Mouse (Mus musculus) stomach, postnatal 0 days (tissue): ENCODE measurements around the gene Plcb1. TPM values are rescaled to one million over a fixed set of nuclear protein-coding genes. Genes with fewer than 3 reads are reported as not detected.

Experiments used
- ATAC-seq: fragments of 200-750 bp; cut with Nextera tagmentation; 2 replicates; pipeline ENCODE4 v1.8.0; 2017; ENCODE audit not compliant: low FRiP score, low TSS enrichment
- DNase-seq: peaks from one replicate; pipeline ENCODE4 v3.0.0-alpha.2; 2016; ENCODE audit warnings: low spot score
- H3K27ac ChIP-seq: fragments of 300-500 bp; sonication (generic); replicated peaks from 2 replicates; pipeline ENCODE4 v1.5.1; 2014; ENCODE audit warnings: mild to moderate bottlenecking, control low read depth
- H3K27me3 ChIP-seq: fragments of 300-500 bp; sonication (generic); 2 replicates; pipeline ENCODE4 v1.6.1; 2014; ENCODE audit warnings: low read length; ENCODE audit not compliant: control insufficient read depth, insufficient read depth
- H3K36me3 ChIP-seq: fragments of 300-500 bp; sonication (generic); 2 replicates; pipeline ENCODE4 v1.6.1; 2014; ENCODE audit warnings: low read length, mixed read lengths; ENCODE audit not compliant: control insufficient read depth, insufficient read depth
- H3K4me1 ChIP-seq: fragments of 300-500 bp; sonication (generic); replicated peaks from 2 replicates; pipeline ENCODE4 v1.6.1; 2014; ENCODE audit warnings: antibody characterized with exemption; ENCODE audit not compliant: control insufficient read depth, insufficient read depth
- H3K4me2 ChIP-seq: fragments of 300-500 bp; sonication (generic); replicated peaks from 2 replicates; pipeline ENCODE4 v1.6.1; 2014; ENCODE audit warnings: low read depth, mild to moderate bottlenecking, control low read depth, moderate library complexity
- H3K4me3 ChIP-seq: fragments of 300-500 bp; sonication (generic); 2 replicates; pipeline ENCODE4 v1.5.1; 2014; ENCODE audit warnings: low read depth, low read length, control low read depth
- H3K9ac ChIP-seq: fragments of 300-500 bp; sonication (generic); 2 replicates; pipeline ENCODE4 v1.6.1; 2014; ENCODE audit warnings: mild to moderate bottlenecking, low read length, control low read depth, mixed read lengths
- H3K9me3 ChIP-seq: fragments of 300-500 bp; sonication (generic); 2 replicates; pipeline ENCODE4 v1.6.1; 2016; ENCODE audit warnings: low read length; ENCODE audit not compliant: control insufficient read depth
- CTCF ChIP-seq: IDR thresholded peaks from 2 replicates; pipeline ENCODE4 v1.5.1; 2016; ENCODE audit warnings: antibody characterized with exemption, low read depth, mild to moderate bottlenecking, moderate library complexity
- EP300 ChIP-seq: optimal IDR thresholded peaks from 2 replicates; pipeline ENCODE3; 2016; ENCODE audit warnings: antibody characterized with exemption
- WGBS: fragments of 180-500 bp; shearing (Covaris S2); extraction: QIAGEN DNeasy Blood & Tissue Kit; methylation state at CpG from one replicate; pipeline ENCODE4 v1.1.7; 2014; 5-methylcytosine and 5-hydroxymethylcytosine counted together
- polyA plus RNA-seq: library from polyadenylated mRNA; unstranded; fragments of >200 nt; fragmentation: Nextera tagmentation; extraction: Ambion mirVana; gene quantifications from 2 replicates; pipeline ENCODE4 v1.2.1, GENCODE M21; 2015

Gene Plcb1
- polyA plus RNA-seq, 1 experiment from 2014 or later = 7.0 TPM

- Histone ChIP-seq H3K9ac (no peak overlapping the region), H3K4me2 (no peak overlapping the region), H3K27ac (no peak overlapping the region), H3K27me3 (no peaks in the 10 kb centered on the region), H3K4me1 (no peaks in the 10 kb centered on the region), H3K4me3 (no peak overlapping the region), H3K9me3 (no peaks in the 10 kb centered on the region), H3K36me3 (no peaks in the 10 kb centered on the region)
- 81% methylated on average over 6 of the region's 6 CpGs for WGBS
- no peak for DNase-seq
- TF ChIP-seq CTCF (no peak), EP300 (no peak)
- ATAC-seq = no peak
Measured at GRCm38 (mm10) chr2:135187659-135188058, 401.8 kb downstream of the Plcb1 start.

DNA sequence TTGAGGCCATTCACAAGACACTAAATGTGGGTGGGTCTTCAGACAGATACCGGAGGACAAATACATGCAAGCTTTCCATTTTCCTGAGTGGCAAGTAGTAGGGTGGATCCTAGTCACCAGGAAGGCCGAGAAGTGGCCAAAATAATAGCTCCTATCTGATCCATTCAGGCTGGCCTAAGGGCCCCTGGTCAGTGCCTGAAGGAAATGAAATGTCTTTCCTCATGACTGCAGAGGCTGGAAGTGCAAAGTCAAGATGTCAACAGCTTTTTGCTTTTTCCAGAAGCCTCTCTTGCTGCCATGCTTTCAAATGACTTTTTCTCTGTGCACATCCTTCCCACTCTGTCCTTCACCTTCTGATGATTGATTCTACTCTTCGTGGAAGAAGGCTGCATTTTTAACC is 415.0 kb downstream of the Plcb1 start:
- Histone ChIP-seq H3K27me3 (no peaks in the 10 kb centered on the region), H3K27ac (no peak overlapping the region), H3K4me2 (no peak overlapping the region), H3K9me3 (no peaks in the 10 kb centered on the region), H3K36me3 (no peaks in the 10 kb centered on the region), H3K4me3 (no peak overlapping the region), H3K4me1 (no peaks in the 10 kb centered on the region), H3K9ac (no peak overlapping the region)
- DNase-seq (no peak), ATAC-seq (no peak)
- no peak for TF ChIP-seq EP300
- no peak for TF ChIP-seq CTCF
- WGBS = 79% methylated on average over 3 of the region's 3 CpGs

DNA sequence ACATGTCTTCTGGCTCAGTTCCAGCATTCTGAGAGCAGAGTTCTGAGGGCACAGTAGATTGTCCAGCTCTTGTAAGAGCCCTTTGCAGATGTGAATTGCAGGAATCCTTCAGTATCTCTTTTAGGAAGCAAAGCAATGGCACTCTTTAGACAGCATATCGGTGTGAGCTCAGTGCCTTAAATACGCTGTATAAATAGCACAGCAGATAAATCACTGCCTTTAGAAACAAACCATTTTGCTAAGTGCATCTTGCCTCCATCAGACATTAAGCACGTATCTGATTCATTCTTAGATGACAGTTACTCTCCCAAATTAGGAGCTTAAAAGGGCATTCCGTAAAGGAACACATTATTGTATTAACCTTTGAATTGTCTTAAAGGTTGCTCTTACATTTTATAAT is 416.5 kb downstream of the Plcb1 start:
- no peak overlapping the region; the same call in 1 of the 2 replicates for H3K27ac ChIP-seq
- TF ChIP-seq EP300 (no peak), CTCF (no peak)
- no peak for ATAC-seq
- 48% methylated on average over 4 of the region's 4 CpGs for WGBS
- DNase-seq = no peak
- no peak overlapping the region for H3K4me3 ChIP-seq
- no peaks in the 10 kb centered on the region for H3K36me3 ChIP-seq
- no peaks in the 10 kb centered on the region for H3K9me3 ChIP-seq
- H3K4me1 ChIP-seq = no peaks in the 10 kb centered on the region
- H3K27me3 ChIP-seq = no peaks in the 10 kb centered on the region
- no peak overlapping the region for H3K4me2 ChIP-seq
- H3K9ac ChIP-seq = no peak overlapping the region

DNA sequence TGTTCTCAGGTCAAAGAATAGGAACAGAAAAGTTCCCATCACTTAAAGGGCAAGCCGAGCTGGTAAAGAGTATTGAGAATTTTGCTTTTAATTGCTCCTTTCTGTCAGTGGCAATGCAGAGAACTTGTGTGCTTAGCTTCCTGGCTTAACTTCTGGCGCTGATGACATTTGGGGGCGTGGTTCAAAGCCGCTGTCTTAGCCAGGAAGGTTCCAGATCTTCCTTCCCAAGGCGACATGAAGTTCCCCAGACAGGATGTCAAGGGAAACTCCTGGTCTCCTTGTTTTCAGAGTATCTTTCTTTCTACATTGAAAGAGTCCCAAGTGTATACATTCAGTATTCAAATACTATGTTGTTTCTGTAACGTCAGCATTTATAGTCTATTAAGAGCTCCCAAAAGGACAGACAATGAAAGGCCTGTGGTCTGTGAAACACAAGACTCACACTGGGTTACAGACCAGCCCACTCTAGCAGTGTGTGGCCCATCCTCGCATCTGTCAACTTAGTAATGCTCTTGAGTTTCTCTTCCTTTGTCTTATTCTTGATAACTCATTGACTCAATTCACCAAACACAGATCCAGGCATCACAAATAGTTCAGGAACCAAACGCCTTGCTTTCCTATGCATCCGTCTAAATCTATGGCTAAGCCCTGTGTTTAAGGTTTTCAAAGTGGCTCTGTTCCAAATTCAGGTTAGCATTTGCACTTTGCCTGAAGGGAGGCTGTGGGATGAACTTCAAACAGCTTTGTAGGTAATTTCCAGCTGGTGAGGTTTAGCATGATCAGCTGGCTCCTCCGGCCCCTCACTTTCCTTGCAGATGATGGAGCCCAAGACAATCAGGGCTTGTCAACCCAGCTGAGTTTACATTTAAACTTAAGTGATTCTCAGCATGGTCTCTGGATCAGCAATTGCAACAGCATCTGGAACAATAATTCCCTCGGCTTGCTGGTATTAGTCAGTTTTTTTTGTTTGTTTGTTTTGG is 418.6 kb downstream of the Plcb1 start:
- H3K27me3 ChIP-seq = no peaks in the 10 kb centered on the region
- H3K4me3 ChIP-seq = no peak overlapping the region
- H3K9ac ChIP-seq = no peak overlapping the region
- H3K27ac ChIP-seq = no peak overlapping the region
- H3K4me2 ChIP-seq = no peak overlapping the region
- WGBS = 70% methylated on average over 11 of the region's 11 CpGs
- ATAC-seq = no peak
- no peaks in the 10 kb centered on the region for H3K36me3 ChIP-seq
- TF ChIP-seq EP300 (no peak), CTCF (no peak)
- H3K9me3 ChIP-seq = no peaks in the 10 kb centered on the region
- no peak for DNase-seq
- no peaks in the 10 kb centered on the region for H3K4me1 ChIP-seq

- TF ChIP-seq EP300 (no peak), CTCF (no peak)
- Histone ChIP-seq H3K4me3 (no peak overlapping the region), H3K9ac (no peak overlapping the region), H3K4me2 (no peak overlapping the region), H3K27ac (no peak overlapping the region), H3K36me3 (no peaks in the 10 kb centered on the region), H3K27me3 (no peaks in the 10 kb centered on the region), H3K4me1 (no peaks in the 10 kb centered on the region), H3K9me3 (no peaks in the 10 kb centered on the region)
- ATAC-seq = no peak
- no peak for DNase-seq
- WGBS = 81% methylated on average over 1 of the region's 1 CpGs
Measured at GRCm38 (mm10) chr2:135208890-135209289, 423.0 kb downstream of the Plcb1 start.
